Mouse (Mus musculus) ES-E14 (cell line): ENCODE measurements around the gene Spata5. TPM values are rescaled to one million over a fixed set of nuclear protein-coding genes. Genes with fewer than 3 reads are reported as not detected.

Source experiments
- DNase-seq: peaks from one replicate; pipeline ENCODE4 v3.0.0-alpha.2; 2013; ENCODE audit warnings: low read depth, low spot score
- H3K27ac ChIP-seq: 2 replicates; pipeline ENCODE4 v1.5.1; 2012; ENCODE audit warnings: low read depth, mild to moderate bottlenecking, low read length, moderate library complexity, mixed read lengths; ENCODE audit not compliant: poor library complexity, insufficient read depth, severe bottlenecking
- H3K36me3 ChIP-seq: 2 replicates; pipeline ENCODE4 v1.6.1; 2012; ENCODE audit warnings: mild to moderate bottlenecking, low read length, moderate library complexity, mixed read lengths; ENCODE audit not compliant: control insufficient read depth, poor library complexity, insufficient read depth, severe bottlenecking
- H3K4me1 ChIP-seq, 2 experiments: fragments of 150-350 bp in 1 of 2; sonication (generic) in 1 of 2; 2 replicates each; pipeline ENCODE4 v1.6.1; 2012; ENCODE audit warnings: low read length in 2 of 2, mild to moderate bottlenecking in 1 of 2, mixed read lengths in 1 of 2; ENCODE audit not compliant: control insufficient read depth in 2 of 2, insufficient read depth in 2 of 2, poor library complexity in 1 of 2
- H3K4me3 ChIP-seq, 2 experiments: fragments of 150-350 bp in 1 of 2; sonication (generic) in 1 of 2; 2 replicates each; pipeline ENCODE4 v1.5.1; 2012; ENCODE audit warnings: low read length in 2 of 2, low read depth in 1 of 2, mild to moderate bottlenecking in 1 of 2, mixed read lengths in 1 of 2; ENCODE audit not compliant: insufficient read depth in 1 of 2, poor library complexity in 1 of 2, severe bottlenecking in 1 of 2
- H3K9ac ChIP-seq: 2 replicates; pipeline ENCODE4 v1.6.1; 2012; ENCODE audit warnings: low read depth, mild to moderate bottlenecking, low read length, mixed read lengths; ENCODE audit not compliant: poor library complexity, insufficient read depth, severe bottlenecking
- H3K9me3 ChIP-seq: fragments of 150-350 bp; sonication (generic); 2 replicates; pipeline ENCODE4 v1.6.1; 2012; ENCODE audit warnings: low read depth, mild to moderate bottlenecking, low read length; ENCODE audit not compliant: control insufficient read depth, insufficient read depth
- CHD2 ChIP-seq: IDR thresholded peaks from 2 replicates; pipeline ENCODE4 v1.6.1; 2014; ENCODE audit warnings: mild to moderate bottlenecking, low read depth, low read length, inconsistent platforms
- HCFC1 ChIP-seq: IDR thresholded peaks from 2 replicates; pipeline ENCODE4 v1.6.1; 2012; ENCODE audit warnings: low read length, inconsistent platforms, borderline replicate concordance; ENCODE audit not compliant: insufficient read depth
- MAFK ChIP-seq: IDR thresholded peaks from 2 replicates; pipeline ENCODE4 v1.6.1; 2014; ENCODE audit warnings: mild to moderate bottlenecking, low read depth, low read length, inconsistent platforms; ENCODE audit not compliant: insufficient read depth
- ZC3H11A ChIP-seq: IDR thresholded peaks from 2 replicates; pipeline ENCODE4 v1.6.1; 2012; ENCODE audit warnings: low read depth, mild to moderate bottlenecking, inconsistent platforms, low read length, borderline replicate concordance
- ZNF384 ChIP-seq: IDR thresholded peaks from 2 replicates; pipeline ENCODE4 v1.6.1; 2012; ENCODE audit warnings: low read depth, low read length, inconsistent platforms
- in situ Hi-C, 2 experiments: fragments of 600-800 bp; cut with MboI; formaldehyde crosslinking; loops; one replicate each; pipeline ENCODE4 v1.15.1; 2025; ENCODE audit warnings: low sequenced_read_pairs in 2 of 2, inconsistent platforms in 1 of 2; ENCODE audit not compliant: unreplicated experiment in 2 of 2
- total RNA-seq: library from RNA; depleted of rRNA; stranded (reverse); fragments of 300-350 nt; gene quantifications from 2 replicates; pipeline ENCODE4 v1.2.3, GENCODE M21; 2012

Gene Spata5
- total RNA-seq, 1 experiment = 54.3 TPM

- Histone ChIP-seq H3K9ac (no peak overlapping the region), H3K36me3 (no peaks in the 10 kb centered on the region), H3K4me3 (no peak overlapping the region), H3K27ac (no peak overlapping the region), H3K4me1 (no peaks in the 10 kb centered on the region), H3K9me3 (no peaks in the 10 kb centered on the region)
- TF ChIP-seq CHD2 (no peak), ZC3H11A (no peak), MAFK (no peak), HCFC1 (no peak)
- no peak for DNase-seq
- in situ Hi-C loops = no loop called here
Measured at GRCm38 (mm10) chr3:37479771-37480170, 60.1 kb downstream of the Spata5 start.

DNA sequence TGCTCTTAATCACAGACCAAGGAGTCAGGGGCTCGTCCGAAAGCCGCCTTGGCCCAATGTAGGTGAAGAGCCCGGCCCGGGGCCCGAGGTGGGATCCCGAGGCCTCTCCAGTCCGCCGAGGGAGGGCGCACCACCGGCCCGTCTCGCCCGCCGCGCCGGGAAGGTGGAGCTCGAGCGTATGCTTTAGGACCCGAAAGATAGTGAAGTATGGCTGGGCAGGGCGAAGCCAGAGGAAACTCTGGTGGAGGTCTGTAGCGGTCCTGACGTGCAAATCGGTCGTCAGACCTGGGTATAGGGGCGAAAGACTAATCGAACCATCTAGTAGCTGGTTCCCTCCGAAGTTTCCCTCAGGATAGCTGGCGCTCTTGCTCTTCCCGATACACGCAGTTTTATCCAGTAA lies 61.6 kb downstream of the Spata5 start:
- DNase-seq = peak; percentile 31
- Histone ChIP-seq H3K36me3 (no peaks in the 10 kb centered on the region), H3K9me3 (no peaks in the 10 kb centered on the region), H3K4me1 (no peaks in the 10 kb centered on the region), H3K9ac (0 out of 2 replicates have a peak overlapping the region, but pooled peaks have one; percentile 17), H3K4me3 (no peak overlapping the region), H3K27ac (no peak overlapping the region)
- TF ChIP-seq HCFC1 (no peak), MAFK (no peak), CHD2 (no peak), ZC3H11A (no peak), ZNF384 (no peak)
- in situ Hi-C loops = no loop called here

GRCm38 (mm10) chr3:37482720-37483119 lies 63.0 kb downstream of the Spata5 start:
- H3K4me1 ChIP-seq = no peaks in the 10 kb centered on the region
- DNase-seq = no peak
- H3K9ac ChIP-seq = no peak overlapping the region
- no peak overlapping the region for H3K27ac ChIP-seq
- in situ Hi-C loops = no loop called here
- no peaks in the 10 kb centered on the region; the same call in 1 of the 2 replicates for H3K36me3 ChIP-seq
- H3K9me3 ChIP-seq = no peaks in the 10 kb centered on the region
- H3K4me3 ChIP-seq = no peak overlapping the region
- no peak for TF ChIP-seq ZNF384
- TF ChIP-seq MAFK = no peak
- no peak for TF ChIP-seq ZC3H11A
- TF ChIP-seq CHD2 = no peak
- no peak for TF ChIP-seq HCFC1

- DNase-seq = no peak
- in situ Hi-C loops = no loop called here
- H3K4me1 ChIP-seq = no peaks in the 10 kb centered on the region
- no peak overlapping the region for H3K9ac ChIP-seq
- no peak overlapping the region for H3K27ac ChIP-seq
- no peaks in the 10 kb centered on the region for H3K9me3 ChIP-seq
- no peak for TF ChIP-seq HCFC1
- no peak for TF ChIP-seq ZNF384
- TF ChIP-seq MAFK = no peak
- H3K4me3 ChIP-seq = no peak overlapping the region
- H3K36me3 ChIP-seq = no peaks in the 10 kb centered on the region; the same call in 1 of the 2 replicates
Measured at GRCm38 (mm10) chr3:37483709-37484265, 64.1 kb downstream of the Spata5 start.

- Histone ChIP-seq H3K9ac (no peak overlapping the region), H3K27ac (no peak overlapping the region), H3K9me3 (no peaks in the 10 kb centered on the region), H3K4me1 (no peaks in the 10 kb centered on the region), H3K4me3 (no peak overlapping the region), H3K36me3 (no peaks in the 10 kb centered on the region; the same call in 1 of the 2 replicates)
- DNase-seq = no peak
- TF ChIP-seq MAFK (no peak), ZNF384 (no peak), HCFC1 (no peak), ZC3H11A (no peak), CHD2 (no peak)
- in situ Hi-C loops = no loop called here
Measured at GRCm38 (mm10) chr3:37487639-37488038, 67.9 kb downstream of the Spata5 start.
